Mouse (Mus musculus) midbrain, embryonic 10.5 days (tissue): ENCODE measurements around the gene Casc4. TPM values are rescaled to one million over a fixed set of nuclear protein-coding genes. Genes with fewer than 3 reads are reported as not detected.
A peak's percentile ranks its signal among the peaks of the same experiment; 100 is the strongest.

ENCODE experiments used
- DNase-seq: peaks from one replicate; pipeline ENCODE4 v3.0.0-alpha.2; 2017; ENCODE audit warnings: low spot score
- H3K27ac ChIP-seq: fragments of 300-500 bp; sonication (generic); replicated peaks from 2 replicates; pipeline ENCODE4 v1.5.1; 2016; ENCODE audit warnings: mild to moderate bottlenecking
- H3K27me3 ChIP-seq: fragments of 300-500 bp; sonication (generic); 2 replicates; pipeline ENCODE4 v1.6.1; 2016; ENCODE audit warnings: low read depth, mild to moderate bottlenecking; ENCODE audit not compliant: poor library complexity, severe bottlenecking
- H3K36me3 ChIP-seq: fragments of 300-500 bp; sonication (generic); 2 replicates; pipeline ENCODE4 v1.6.1; 2016; ENCODE audit warnings: mild to moderate bottlenecking, moderate library complexity
- H3K4me1 ChIP-seq: fragments of 300-500 bp; sonication (generic); 2 replicates; pipeline ENCODE4 v1.6.1; 2016
- H3K4me3 ChIP-seq: fragments of 300-500 bp; sonication (generic); 2 replicates; pipeline ENCODE4 v1.5.1; 2016; ENCODE audit warnings: mild to moderate bottlenecking, moderate library complexity
- H3K9me3 ChIP-seq: fragments of 300-500 bp; sonication (generic); replicated peaks from 2 replicates; pipeline ENCODE4 v1.6.1; 2016; ENCODE audit warnings: mild to moderate bottlenecking
- WGBS: fragments of 180-500 bp; shearing (Covaris S2); methylation state at CpG from one replicate; pipeline ENCODE4 v1.1.7; 2016; 5-methylcytosine and 5-hydroxymethylcytosine counted together
- polyA plus RNA-seq: library from polyadenylated mRNA; unstranded; fragments of >200 nt; fragmentation: Nextera tagmentation; extraction: Ambion mirVana; gene quantifications from 2 replicates; pipeline ENCODE4 v1.2.1, GENCODE M21; 2016

Casc4 gene
- 13.2 and 14.6 TPM in 2 replicates for polyA plus RNA-seq

DNA sequence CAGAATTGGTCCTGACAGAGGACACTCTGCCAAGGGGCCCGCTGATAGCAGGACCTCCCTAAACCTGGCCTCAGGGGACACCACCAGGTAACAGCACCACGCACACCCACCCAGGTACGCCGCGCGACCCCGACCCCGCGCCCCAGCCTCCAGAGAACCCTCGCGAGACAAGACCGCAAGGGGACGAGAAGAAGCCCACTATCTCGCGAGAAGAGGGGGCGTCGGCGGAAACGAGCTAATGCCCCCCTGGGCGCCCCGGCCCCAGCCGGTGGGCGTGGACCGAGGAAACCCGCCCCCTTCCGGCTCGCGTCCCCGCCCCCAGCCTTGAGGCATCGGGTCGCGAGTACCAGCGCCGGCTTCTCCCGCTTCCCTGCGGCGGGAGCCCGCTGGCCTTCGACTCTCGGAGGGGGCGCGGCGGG is at the start of gene Casc4:
Gene Casc4 (plus strand): TSS at position 339 of the 419 bp plus-strand sequence.
- peaks cover 77% of the 10 kb centered on the region for H3K27me3 ChIP-seq
- DNase-seq = peak; percentile 96
- H3K4me3 ChIP-seq = peak within 1 kb of the TSS; percentile 64
- peaks cover 5% of the 10 kb centered on the region; the same call in 1 of the 2 replicates for H3K36me3 ChIP-seq
- under 1% methylated on average over 43 of the region's 43 CpGs for WGBS
- H3K4me1 ChIP-seq = peaks cover 35% of the 10 kb centered on the region
- H3K27ac ChIP-seq = peak within 1 kb of the TSS; percentile 85
- no peaks in the 10 kb centered on the region for H3K9me3 ChIP-seq

DNA sequence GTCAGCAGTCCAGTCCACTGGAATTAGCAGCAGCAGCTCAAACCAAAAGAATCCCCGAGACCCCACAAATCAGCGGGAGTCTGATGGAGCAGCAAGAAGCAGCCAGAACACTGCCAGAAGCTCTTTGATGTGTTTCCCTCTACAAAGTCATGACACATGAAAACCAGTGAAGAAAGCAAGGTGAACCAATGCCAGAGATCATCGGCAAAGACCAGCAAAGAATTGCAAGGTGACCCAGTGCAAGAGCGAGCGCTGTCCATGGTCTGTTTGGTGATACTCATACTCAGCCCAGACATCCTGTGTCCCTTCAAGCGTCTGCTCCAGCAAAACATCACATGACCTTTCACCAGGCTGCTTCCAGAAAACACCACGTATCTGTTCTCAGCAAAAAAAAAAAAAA is 45.0 kb upstream of the Casc4 start:
- DNase-seq = no peak
- H3K27ac ChIP-seq = no peak overlapping the region

DNA sequence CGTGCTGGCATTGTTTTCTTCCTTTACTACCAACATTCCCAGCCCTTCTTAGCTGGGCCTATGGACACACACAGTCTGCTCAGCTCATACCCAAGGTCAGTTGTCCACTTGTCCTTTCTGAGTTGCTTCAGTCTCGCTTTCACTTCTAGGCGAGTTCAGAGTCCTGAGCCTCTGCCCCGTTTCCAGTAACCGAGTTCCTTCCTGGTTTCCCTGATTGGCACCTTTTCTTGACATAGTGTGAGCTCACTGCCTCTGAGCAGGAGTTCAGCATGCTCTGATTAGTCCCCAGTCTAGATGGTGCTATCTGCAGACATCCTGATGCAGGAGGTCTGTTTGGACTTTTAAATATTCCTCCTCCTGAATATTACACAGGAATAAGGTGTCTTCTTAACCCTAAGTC is 42.1 kb upstream of the Casc4 start:
- H3K27ac ChIP-seq = no peak overlapping the region
- no peaks in the 10 kb centered on the region for H3K36me3 ChIP-seq
- 82% methylated on average over 5 of the region's 5 CpGs for WGBS
- H3K4me3 ChIP-seq = no peak overlapping the region
- no peaks in the 10 kb centered on the region for H3K4me1 ChIP-seq
- no peaks in the 10 kb centered on the region for H3K27me3 ChIP-seq
- DNase-seq = no peak
- no peaks in the 10 kb centered on the region for H3K9me3 ChIP-seq

More for the DNA sequence above, 45.0 kb upstream of the Casc4 start:
- Histone ChIP-seq H3K36me3 (no peaks in the 10 kb centered on the region), H3K4me3 (no peak overlapping the region), H3K27me3 (no peaks in the 10 kb centered on the region), H3K9me3 (no peaks in the 10 kb centered on the region), H3K4me1 (no peaks in the 10 kb centered on the region)
- WGBS = 94% methylated on average over 7 of the region's 7 CpGs

DNA sequence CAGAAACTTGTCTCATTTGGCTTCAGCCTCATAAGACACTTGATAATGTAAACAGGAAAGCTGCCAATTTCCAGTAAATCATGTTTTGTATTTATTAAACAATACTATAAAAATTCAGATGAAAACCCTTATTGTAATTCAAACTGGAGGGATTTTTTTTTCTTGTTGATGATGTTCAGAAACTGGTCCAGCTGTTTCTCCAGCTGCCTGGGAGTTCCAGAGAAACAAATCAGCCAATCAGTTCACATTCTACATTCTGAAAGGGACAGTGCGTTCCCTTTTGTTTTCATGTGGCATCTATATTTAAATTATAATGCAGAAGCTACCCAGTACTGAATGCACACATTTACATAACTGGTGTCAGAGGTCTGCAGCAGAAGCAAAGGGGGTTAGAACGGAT is 40.6 kb upstream of the Casc4 start:
- no peak for DNase-seq
- no peak overlapping the region for H3K4me3 ChIP-seq
- 55% methylated on average over 2 of the region's 2 CpGs for WGBS
- no peaks in the 10 kb centered on the region for H3K27me3 ChIP-seq
- no peaks in the 10 kb centered on the region for H3K9me3 ChIP-seq
- no peaks in the 10 kb centered on the region for H3K36me3 ChIP-seq
- H3K4me1 ChIP-seq = no peaks in the 10 kb centered on the region
- no peak overlapping the region for H3K27ac ChIP-seq

DNA sequence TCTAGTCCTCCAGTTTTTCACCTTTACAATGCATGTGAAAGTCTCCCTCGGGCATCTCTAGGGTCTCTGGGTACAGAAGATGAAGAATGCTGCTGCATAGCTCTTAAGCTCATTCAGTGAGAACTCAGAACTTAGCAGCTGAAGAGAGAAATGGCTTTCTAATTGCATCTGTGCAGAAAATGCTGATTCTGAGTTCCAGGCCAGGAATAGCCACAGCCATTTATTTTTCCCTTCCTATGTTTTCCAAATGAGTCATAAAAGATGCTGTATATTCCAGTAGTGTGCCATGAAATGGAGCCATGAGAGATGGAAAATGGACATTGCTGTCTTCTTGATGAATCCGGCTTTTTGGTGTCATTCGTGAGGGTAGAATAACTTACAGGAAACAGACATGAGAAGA is 38.4 kb upstream of the Casc4 start:
- Histone ChIP-seq H3K27me3 (no peaks in the 10 kb centered on the region), H3K36me3 (no peaks in the 10 kb centered on the region), H3K27ac (no peak overlapping the region), H3K9me3 (no peaks in the 10 kb centered on the region), H3K4me1 (no peaks in the 10 kb centered on the region), H3K4me3 (no peak overlapping the region)
- 84% methylated on average over 3 of the region's 3 CpGs for WGBS
- DNase-seq = no peak

DNA sequence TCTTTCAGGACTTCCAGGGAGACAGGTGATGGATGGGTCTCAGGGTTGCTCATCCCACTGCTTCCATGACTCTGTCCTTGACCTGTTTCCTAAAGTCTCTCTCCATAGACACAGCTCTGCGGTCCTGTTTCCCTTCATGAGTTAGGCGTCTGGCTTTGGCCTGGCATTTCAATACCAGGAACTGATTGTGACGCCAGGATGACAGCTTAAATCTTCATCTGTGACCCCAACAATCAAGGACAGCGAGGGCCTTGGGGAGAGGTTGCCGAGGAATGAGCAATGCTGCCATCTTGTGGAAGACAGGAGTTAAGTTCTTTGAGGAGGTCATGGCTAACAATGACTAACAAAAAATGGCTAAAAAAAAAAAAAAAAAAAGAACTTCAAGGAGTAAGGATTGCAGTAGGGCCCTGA is 34.3 kb upstream of the Casc4 start:
- peaks cover 15% of the 10 kb centered on the region; the same call in 1 of the 2 replicates for H3K27me3 ChIP-seq
- peaks cover 4% of the 10 kb centered on the region; the same call in 1 of the 2 replicates for H3K4me1 ChIP-seq
- no peak overlapping the region for H3K27ac ChIP-seq
- peak; percentile 59 for DNase-seq
- no peaks in the 10 kb centered on the region for H3K36me3 ChIP-seq
- H3K4me3 ChIP-seq = no peak overlapping the region
- 11% methylated on average over 5 of the region's 5 CpGs for WGBS
- H3K9me3 ChIP-seq = no peaks in the 10 kb centered on the region

DNA sequence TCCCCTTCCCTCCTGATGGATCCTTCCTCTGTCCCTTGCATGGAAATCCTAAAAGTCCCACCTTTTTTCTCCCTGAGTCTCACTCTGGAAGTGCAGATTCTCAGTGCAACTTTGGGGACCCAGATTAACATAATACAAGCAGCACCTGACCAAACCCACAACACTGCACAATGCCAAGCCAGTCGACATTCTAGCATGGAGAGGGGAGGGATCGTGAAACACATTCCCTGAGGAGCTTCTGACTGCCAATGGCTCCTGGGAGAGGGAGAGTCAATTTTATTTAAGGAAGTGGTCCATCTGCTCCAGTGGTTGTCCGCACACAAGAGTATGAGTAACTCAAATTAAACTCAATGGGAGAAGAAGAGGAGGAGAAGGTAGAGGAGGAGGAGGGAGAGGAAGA is 31.8 kb upstream of the Casc4 start:
- 36% methylated on average over 3 of the region's 3 CpGs for WGBS
- Histone ChIP-seq H3K4me3 (no peak overlapping the region), H3K27me3 (peaks cover 15% of the 10 kb centered on the region; the same call in 1 of the 2 replicates), H3K27ac (no peak overlapping the region), H3K9me3 (no peaks in the 10 kb centered on the region), H3K4me1 (peaks cover 4% of the 10 kb centered on the region; the same call in 1 of the 2 replicates), H3K36me3 (no peaks in the 10 kb centered on the region)
- DNase-seq = no peak

DNA sequence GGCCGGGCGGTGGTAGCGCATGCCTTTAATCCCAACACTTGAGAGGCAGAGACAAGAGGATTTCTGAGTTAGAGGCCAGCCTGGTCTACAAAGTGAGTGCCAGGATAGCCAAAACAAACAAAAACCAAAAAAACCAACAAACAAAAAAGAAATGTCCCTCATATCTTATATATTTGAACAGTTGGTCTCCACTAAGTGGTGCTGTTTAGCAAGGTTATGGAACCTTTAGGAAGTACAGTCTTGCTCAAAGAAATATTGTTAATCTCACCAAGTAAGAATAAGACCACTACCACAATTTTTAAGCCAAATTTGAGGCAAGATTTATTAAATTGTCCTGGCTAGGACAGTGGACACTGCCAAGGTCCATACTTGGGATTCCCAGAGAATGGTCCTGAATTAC is 25.3 kb upstream of the Casc4 start:
- Histone ChIP-seq H3K36me3 (no peaks in the 10 kb centered on the region), H3K27me3 (no peaks in the 10 kb centered on the region), H3K27ac (no peak overlapping the region), H3K4me1 (no peaks in the 10 kb centered on the region), H3K9me3 (no peaks in the 10 kb centered on the region), H3K4me3 (no peak overlapping the region)
- WGBS = 94% methylated on average over 3 of the region's 3 CpGs
- no peak for DNase-seq

DNA sequence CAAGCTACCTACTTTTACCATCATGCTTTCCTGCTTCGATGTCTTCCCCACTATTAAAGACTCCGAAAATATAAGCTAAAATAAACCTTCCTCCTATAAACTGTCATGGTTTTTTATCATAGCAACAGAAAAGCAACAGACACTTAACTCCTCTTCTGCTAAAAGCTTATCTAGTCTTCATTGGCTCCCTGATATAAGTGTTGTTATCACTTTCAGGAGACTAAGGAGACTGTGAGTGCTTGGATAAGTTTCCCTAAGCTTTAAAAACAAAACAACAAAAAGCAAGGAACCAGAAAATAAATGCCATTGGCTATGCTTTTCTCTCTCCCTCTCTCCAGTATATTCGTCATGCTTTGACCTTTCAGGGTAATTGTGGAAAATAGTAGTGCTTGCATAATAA is 24.5 kb upstream of the Casc4 start:
- no peak overlapping the region for H3K27ac ChIP-seq
- no peaks in the 10 kb centered on the region for H3K36me3 ChIP-seq
- no peaks in the 10 kb centered on the region for H3K4me1 ChIP-seq
- no peak for DNase-seq
- no peak overlapping the region for H3K4me3 ChIP-seq
- H3K27me3 ChIP-seq = no peaks in the 10 kb centered on the region
- no peaks in the 10 kb centered on the region for H3K9me3 ChIP-seq
- 77% methylated on average over 3 of the region's 3 CpGs for WGBS

DNA sequence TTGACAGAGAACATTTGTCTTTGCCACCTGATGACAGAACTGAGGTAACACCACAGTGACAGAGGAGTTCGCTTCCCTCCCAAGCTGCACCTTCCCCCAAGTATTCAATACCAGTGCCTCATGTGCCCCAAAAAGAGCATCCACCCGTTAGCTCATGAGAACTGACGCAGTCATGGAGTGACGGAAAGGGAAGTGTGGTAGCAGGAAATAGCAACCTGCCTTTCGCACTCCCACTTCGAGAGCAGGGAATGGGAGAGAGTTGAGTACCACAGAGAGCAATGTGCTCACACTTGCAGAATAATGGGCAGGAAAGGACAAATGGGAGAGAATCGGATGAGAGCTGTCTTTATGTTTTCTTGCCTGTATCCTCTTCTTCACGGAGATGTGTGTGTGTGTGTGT is 20.7 kb upstream of the Casc4 start:
- H3K9me3 ChIP-seq = no peaks in the 10 kb centered on the region
- H3K27ac ChIP-seq = no peak overlapping the region
- no peaks in the 10 kb centered on the region for H3K36me3 ChIP-seq
- no peak for DNase-seq
- H3K27me3 ChIP-seq = peaks cover 3% of the 10 kb centered on the region; the same call in 1 of the 2 replicates
- no peaks in the 10 kb centered on the region for H3K4me1 ChIP-seq
- 80% methylated on average over 8 of the region's 8 CpGs for WGBS
- H3K4me3 ChIP-seq = no peak overlapping the region

DNA sequence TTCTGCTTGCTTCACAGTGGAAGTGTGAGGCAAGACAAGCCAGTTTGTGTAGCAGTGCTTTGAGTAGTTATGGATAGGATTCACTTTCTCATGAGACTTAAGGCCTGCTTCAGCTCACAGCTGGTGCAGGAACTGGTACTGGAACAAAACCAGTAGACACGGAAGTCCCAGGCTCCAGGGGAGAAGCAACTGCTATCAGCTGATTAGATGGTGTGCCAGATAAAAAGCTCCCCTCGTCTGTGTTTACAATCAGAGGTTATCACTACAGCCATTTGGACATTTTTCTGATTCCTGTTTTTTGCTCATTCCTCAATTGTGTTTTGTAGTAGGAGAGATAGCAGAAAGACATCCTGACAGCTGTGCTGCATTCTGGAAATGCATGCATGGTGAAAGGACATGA is 14.7 kb upstream of the Casc4 start:
- H3K27ac ChIP-seq = no peak overlapping the region
- no peaks in the 10 kb centered on the region for H3K4me1 ChIP-seq
- 82% methylated on average over 2 of the region's 2 CpGs for WGBS
- H3K4me3 ChIP-seq = no peak overlapping the region
- no peak for DNase-seq
- no peaks in the 10 kb centered on the region for H3K9me3 ChIP-seq
- H3K27me3 ChIP-seq = peaks cover 32% of the 10 kb centered on the region
- no peaks in the 10 kb centered on the region for H3K36me3 ChIP-seq

DNA sequence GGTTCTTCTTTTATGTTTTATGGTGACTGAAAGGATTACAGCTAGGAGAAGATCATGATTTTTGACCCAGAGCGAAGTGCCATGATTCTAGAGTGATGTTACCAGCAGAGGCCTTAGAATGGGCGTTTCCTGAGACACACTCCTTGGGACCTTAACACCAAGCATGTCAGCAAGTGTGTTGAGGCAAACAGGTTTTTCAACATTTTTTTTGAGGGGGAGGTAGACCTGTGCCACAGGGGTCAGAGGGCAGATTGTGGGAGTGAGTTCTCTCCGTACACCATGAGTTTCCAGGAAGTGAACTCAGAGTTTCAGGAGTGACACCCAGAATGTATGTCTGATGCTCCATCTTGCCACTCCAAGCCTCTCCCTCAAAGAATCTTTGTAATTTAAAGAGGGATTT is 12.8 kb upstream of the Casc4 start:
- no peaks in the 10 kb centered on the region for H3K9me3 ChIP-seq
- H3K27ac ChIP-seq = no peak overlapping the region
- no peak overlapping the region for H3K4me3 ChIP-seq
- no peaks in the 10 kb centered on the region for H3K4me1 ChIP-seq
- 88% methylated on average over 3 of the region's 3 CpGs for WGBS
- no peaks in the 10 kb centered on the region for H3K36me3 ChIP-seq
- no peak for DNase-seq
- peaks cover 52% of the 10 kb centered on the region for H3K27me3 ChIP-seq

DNA sequence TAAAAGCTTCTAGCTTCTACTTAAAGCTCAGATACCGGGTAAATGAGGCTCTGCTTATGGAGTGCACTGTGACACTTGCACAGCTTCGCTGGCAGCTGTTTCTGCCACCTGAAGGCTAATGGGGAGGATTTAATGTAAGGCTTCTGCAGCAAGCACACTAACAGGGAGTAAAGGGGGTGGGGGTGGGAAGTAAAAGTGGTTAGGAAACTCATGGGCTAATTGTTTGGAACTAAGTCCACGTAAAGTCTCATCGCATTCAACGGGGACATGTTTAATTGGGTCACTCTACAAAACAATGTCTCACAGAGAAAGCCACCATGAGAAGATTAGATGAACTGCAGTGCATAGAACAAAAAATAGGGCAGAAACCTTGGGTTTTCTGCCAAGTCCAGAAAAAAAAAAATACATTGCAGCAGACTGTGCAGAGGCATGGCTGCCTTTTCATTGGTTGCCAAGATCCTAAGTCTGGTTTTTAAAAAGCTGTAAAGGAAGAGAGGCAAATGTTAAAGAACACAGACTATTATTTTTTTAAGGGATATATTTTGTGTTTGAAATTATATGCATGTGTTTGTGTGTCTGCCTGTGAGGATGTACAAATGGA is 7.3 kb upstream of the Casc4 start:
- 79% methylated on average over 5 of the region's 5 CpGs for WGBS
- H3K27ac ChIP-seq = no peak overlapping the region
- peaks cover 87% of the 10 kb centered on the region for H3K27me3 ChIP-seq

More for the DNA sequence above, 7.3 kb upstream of the Casc4 start:
- no peaks in the 10 kb centered on the region for H3K9me3 ChIP-seq
- H3K4me3 ChIP-seq = no peak overlapping the region
- H3K36me3 ChIP-seq = no peaks in the 10 kb centered on the region
- H3K4me1 ChIP-seq = no peaks in the 10 kb centered on the region
- no peak for DNase-seq
